Mouse (Mus musculus) liver, embryonic 15.5 days (tissue): ENCODE measurements around the gene Agap2. TPM values are rescaled to one million over a fixed set of nuclear protein-coding genes. Genes with fewer than 3 reads are reported as not detected.

Source experiments
- ATAC-seq: fragments of 200-750 bp; cut with Nextera tagmentation; 2 replicates; pipeline ENCODE4 v1.8.0; 2017; ENCODE audit warnings: moderate number of reproducible peaks, mild to moderate bottlenecking, moderate library complexity; ENCODE audit not compliant: insufficient read depth
- H3K27ac ChIP-seq: fragments of 300-500 bp; sonication (generic); replicated peaks from 2 replicates; pipeline ENCODE4 v1.5.1; 2015; ENCODE audit warnings: mild to moderate bottlenecking, inconsistent platforms
- H3K27me3 ChIP-seq: fragments of 300-500 bp; sonication (generic); 2 replicates; pipeline ENCODE4 v1.6.1; 2015; ENCODE audit warnings: mild to moderate bottlenecking, inconsistent platforms
- H3K36me3 ChIP-seq: fragments of 300-500 bp; sonication (generic); replicated peaks from 2 replicates; pipeline ENCODE4 v1.6.1; 2015; ENCODE audit warnings: moderate library complexity, mild to moderate bottlenecking, inconsistent platforms
- H3K4me1 ChIP-seq: fragments of 300-500 bp; sonication (generic); replicated peaks from 2 replicates; pipeline ENCODE4 v1.6.1; 2015; ENCODE audit warnings: inconsistent platforms
- H3K4me2 ChIP-seq: fragments of 300-500 bp; sonication (generic); 2 replicates; pipeline ENCODE4 v1.6.1; 2015; ENCODE audit warnings: moderate library complexity, mild to moderate bottlenecking, inconsistent platforms
- H3K4me3 ChIP-seq: fragments of 300-500 bp; sonication (generic); replicated peaks from 2 replicates; pipeline ENCODE4 v1.5.1; 2015; ENCODE audit warnings: mild to moderate bottlenecking, inconsistent platforms
- H3K9ac ChIP-seq: fragments of 300-500 bp; sonication (generic); 2 replicates; pipeline ENCODE4 v1.6.1; 2015; ENCODE audit warnings: moderate library complexity, mild to moderate bottlenecking, inconsistent platforms
- H3K9me3 ChIP-seq: fragments of 300-500 bp; sonication (generic); replicated peaks from 2 replicates; pipeline ENCODE4 v1.6.1; 2016; ENCODE audit warnings: inconsistent platforms
- WGBS: fragments of 180-500 bp; shearing (Covaris S2); methylation state at CpG from one replicate; pipeline ENCODE4 v1.1.7; 2015; ENCODE audit warnings: mixed read lengths; ENCODE audit not compliant: insufficient replicate concordance; 5-methylcytosine and 5-hydroxymethylcytosine counted together
- polyA plus RNA-seq: library from polyadenylated mRNA; unstranded; fragments of >200 nt; fragmentation: Nextera tagmentation; extraction: Ambion mirVana; gene quantifications from 2 replicates; pipeline ENCODE4 v1.2.1, GENCODE M21; 2015

The Agap2 gene
- 0.35 and 0.67 TPM in 2 replicates for polyA plus RNA-seq

GRCm38 (mm10) chr10:127075080-127075479 is at the start of gene Agap2:
Gene Agap2 (plus strand): TSS chr10:127075284.
- H3K36me3 ChIP-seq = no peaks in the 10 kb centered on the region
- no peak within 1 kb of the TSS for H3K9ac ChIP-seq
- H3K9me3 ChIP-seq = no peaks in the 10 kb centered on the region
- peak within 1 kb of the TSS; percentile 52 for H3K4me2 ChIP-seq
- ATAC-seq = no peak
- H3K27me3 ChIP-seq = peaks cover 31% of the 10 kb centered on the region
- 14% methylated on average over 9 of the region's 9 CpGs for WGBS
- peaks cover 58% of the 10 kb centered on the region for H3K4me1 ChIP-seq
- peak within 1 kb of the TSS; percentile 42 for H3K4me3 ChIP-seq
- H3K27ac ChIP-seq = no peak within 1 kb of the TSS

GRCm38 (mm10) chr10:127030336-127031296 is 44.5 kb upstream of the Agap2 start, which contains the start of gene Tsfm:
Gene Tsfm (minus strand): TSS chr10:127030840.
- Histone ChIP-seq H3K9ac (peak within 1 kb of the TSS; percentile 76), H3K4me1 (peaks cover 12% of the 10 kb centered on the region), H3K36me3 (peaks cover 33% of the 10 kb centered on the region), H3K27me3 (peaks cover 5% of the 10 kb centered on the region; the same call in 1 of the 2 replicates), H3K4me3 (peak within 1 kb of the TSS; percentile 86), H3K4me2 (peak within 1 kb of the TSS; percentile 97), H3K9me3 (no peaks in the 10 kb centered on the region), H3K27ac (peak within 1 kb of the TSS; percentile 62; the same call in 1 of the 2 replicates)
- 5% methylated on average over 56 of the region's 56 CpGs for WGBS
- peak; percentile 86 for ATAC-seq

GRCm38 (mm10) chr10:127033301-127033741 is 41.8 kb upstream of the Agap2 start:
- Histone ChIP-seq H3K4me2 (no peak overlapping the region), H3K27me3 (peaks cover 24% of the 10 kb centered on the region; the same call in 1 of the 2 replicates), H3K4me1 (peaks cover 12% of the 10 kb centered on the region), H3K4me3 (no peak overlapping the region), H3K9ac (no peak overlapping the region), H3K9me3 (no peaks in the 10 kb centered on the region), H3K27ac (no peak overlapping the region), H3K36me3 (peaks cover 6% of the 10 kb centered on the region)
- no peak for ATAC-seq
- WGBS = 65% methylated on average over 8 of the region's 8 CpGs

GRCm38 (mm10) chr10:127036273-127036672 is 38.8 kb upstream of the Agap2 start:
- H3K4me2 ChIP-seq = no peak overlapping the region
- no peak for ATAC-seq
- H3K9ac ChIP-seq = no peak overlapping the region
- H3K9me3 ChIP-seq = no peaks in the 10 kb centered on the region
- no peak overlapping the region for H3K27ac ChIP-seq
- no peaks in the 10 kb centered on the region for H3K36me3 ChIP-seq
- H3K27me3 ChIP-seq = peaks cover 53% of the 10 kb centered on the region
- H3K4me1 ChIP-seq = peaks cover 5% of the 10 kb centered on the region
- H3K4me3 ChIP-seq = no peak overlapping the region
- 67% methylated on average over 12 of the region's 12 CpGs for WGBS

GRCm38 (mm10) chr10:127037641-127038040 is 37.4 kb upstream of the Agap2 start:
- Histone ChIP-seq H3K4me3 (no peak overlapping the region), H3K27ac (no peak overlapping the region), H3K36me3 (no peaks in the 10 kb centered on the region), H3K4me2 (no peak overlapping the region), H3K9ac (no peak overlapping the region), H3K4me1 (peaks cover 19% of the 10 kb centered on the region), H3K9me3 (no peaks in the 10 kb centered on the region), H3K27me3 (peaks cover 60% of the 10 kb centered on the region)
- 63% methylated on average over 12 of the region's 12 CpGs for WGBS
- ATAC-seq = no peak

- no peaks in the 10 kb centered on the region for H3K9me3 ChIP-seq
- H3K27ac ChIP-seq = no peak overlapping the region
- H3K4me2 ChIP-seq = peak overlapping the region; percentile 93
- no peak for ATAC-seq
- H3K9ac ChIP-seq = peak overlapping the region; percentile 54
- H3K4me3 ChIP-seq = peak overlapping the region; percentile 75
- H3K4me1 ChIP-seq = peaks cover 24% of the 10 kb centered on the region
- 3% methylated on average over 20 of the region's 20 CpGs for WGBS
- H3K36me3 ChIP-seq = 0 out of 2 replicates have a peak, but pooled peaks cover 4% of the 10 kb centered on the region
- peaks cover 55% of the 10 kb centered on the region for H3K27me3 ChIP-seq
Measured at GRCm38 (mm10) chr10:127040569-127041214, 34.4 kb upstream of the Agap2 start.

- Histone ChIP-seq H3K4me1 (peaks cover 24% of the 10 kb centered on the region), H3K4me3 (peak within 1 kb of the TSS; percentile 75), H3K36me3 (0 out of 2 replicates have a peak, but pooled peaks cover 4% of the 10 kb centered on the region), H3K27ac (no peak within 1 kb of the TSS; the same call in 1 of the 2 replicates), H3K4me2 (peak within 1 kb of the TSS; percentile 93), H3K9me3 (no peaks in the 10 kb centered on the region), H3K9ac (peak within 1 kb of the TSS; percentile 54), H3K27me3 (peaks cover 54% of the 10 kb centered on the region)
- under 1% methylated on average over 28 of the region's 28 CpGs for WGBS
- peak; percentile 40 for ATAC-seq
Measured at GRCm38 (mm10) chr10:127041274-127041766, 33.8 kb upstream of the Agap2 start, which contains the start of the genes Mettl1 and Eef1akmt3. Gene Mettl1 (plus strand): TSS chr10:127041414. Gene Eef1akmt3 (minus strand): TSS chr10:127041513.

- H3K27me3 ChIP-seq = peaks cover 53% of the 10 kb centered on the region
- H3K4me1 ChIP-seq = peaks cover 24% of the 10 kb centered on the region
- peak overlapping the region; percentile 75 for H3K4me3 ChIP-seq
- H3K27ac ChIP-seq = no peak overlapping the region; the same call in 1 of the 2 replicates
- ATAC-seq = peak; percentile 72
- WGBS = under 1% methylated on average over 44 of the region's 44 CpGs
- no peaks in the 10 kb centered on the region for H3K9me3 ChIP-seq
- H3K4me2 ChIP-seq = peak overlapping the region; percentile 93
- peak overlapping the region; percentile 54 for H3K9ac ChIP-seq
- H3K36me3 ChIP-seq = 0 out of 2 replicates have a peak, but pooled peaks cover 4% of the 10 kb centered on the region
Measured at GRCm38 (mm10) chr10:127041774-127042338, 33.2 kb upstream of the Agap2 start.

- Histone ChIP-seq H3K4me1 (peaks cover 24% of the 10 kb centered on the region), H3K9me3 (no peaks in the 10 kb centered on the region), H3K27ac (no peak overlapping the region), H3K9ac (peak overlapping the region; percentile 54; the same call in 1 of the 2 replicates), H3K4me2 (peak overlapping the region; percentile 93), H3K27me3 (peaks cover 51% of the 10 kb centered on the region), H3K4me3 (peak overlapping the region; percentile 75), H3K36me3 (0 out of 2 replicates have a peak, but pooled peaks cover 4% of the 10 kb centered on the region)
- 11% methylated on average over 5 of the region's 5 CpGs for WGBS
- ATAC-seq = no peak
Measured at GRCm38 (mm10) chr10:127042468-127043115, 32.5 kb upstream of the Agap2 start.

GRCm38 (mm10) chr10:127043187-127043586 is 31.9 kb upstream of the Agap2 start:
- Histone ChIP-seq H3K36me3 (0 out of 2 replicates have a peak, but pooled peaks cover 4% of the 10 kb centered on the region), H3K4me2 (peak overlapping the region; percentile 93), H3K4me3 (no peak overlapping the region), H3K4me1 (peaks cover 24% of the 10 kb centered on the region), H3K27me3 (peaks cover 51% of the 10 kb centered on the region), H3K27ac (no peak overlapping the region), H3K9ac (no peak overlapping the region), H3K9me3 (no peaks in the 10 kb centered on the region)
- WGBS = 72% methylated on average over 6 of the region's 6 CpGs
- no peak for ATAC-seq
